Mouse (Mus musculus) liver, postnatal 0 days (tissue): ENCODE measurements around the gene Gda. TPM values are rescaled to one million over a fixed set of nuclear protein-coding genes. Genes with fewer than 3 reads are reported as not detected.
A peak's percentile ranks its signal among the peaks of the same experiment; 100 is the strongest.

Source experiments
- ATAC-seq: fragments of 200-750 bp; cut with Nextera tagmentation; 2 replicates; pipeline ENCODE4 v1.8.0; 2017; ENCODE audit warnings: mild to moderate bottlenecking, moderate library complexity
- DNase-seq: peaks from one replicate; pipeline ENCODE4 v3.0.0-alpha.2; 2016
- H3K27ac ChIP-seq: fragments of 300-500 bp; sonication (generic); 2 replicates; pipeline ENCODE4 v1.5.1; 2014; ENCODE audit warnings: antibody characterized with exemption, moderate library complexity, mild to moderate bottlenecking, low read depth
- H3K27me3 ChIP-seq: fragments of 300-500 bp; sonication (generic); 2 replicates; pipeline ENCODE4 v1.6.1; 2014; ENCODE audit warnings: low read length, control low read depth, mixed read lengths; ENCODE audit not compliant: insufficient read depth
- H3K36me3 ChIP-seq: fragments of 300-500 bp; sonication (generic); replicated peaks from 2 replicates; pipeline ENCODE4 v1.6.1; 2014; ENCODE audit warnings: mild to moderate bottlenecking, control low read depth, low read length, moderate library complexity, mixed read lengths; ENCODE audit not compliant: insufficient read depth
- H3K4me1 ChIP-seq: fragments of 300-500 bp; sonication (generic); 2 replicates; pipeline ENCODE4 v1.6.1; 2014; ENCODE audit warnings: antibody characterized with exemption, mild to moderate bottlenecking, control low read depth; ENCODE audit not compliant: insufficient read depth
- H3K4me2 ChIP-seq: fragments of 300-500 bp; sonication (generic); 2 replicates; pipeline ENCODE4 v1.6.1; 2014; ENCODE audit warnings: low read depth, mild to moderate bottlenecking, low read length, moderate library complexity, mixed read lengths
- H3K4me3 ChIP-seq: fragments of 300-500 bp; sonication (generic); 2 replicates; pipeline ENCODE4 v1.5.1; 2014; ENCODE audit warnings: low read depth, low read length
- H3K9ac ChIP-seq: fragments of 300-500 bp; sonication (generic); replicated peaks from 2 replicates; pipeline ENCODE4 v1.6.1; 2014; ENCODE audit warnings: mild to moderate bottlenecking, moderate library complexity
- H3K9me3 ChIP-seq: fragments of 300-500 bp; sonication (generic); 2 replicates; pipeline ENCODE4 v1.6.1; 2016; ENCODE audit warnings: mild to moderate bottlenecking, control low read depth, low read length, mixed read lengths
- CTCF ChIP-seq: sonication (generic); IDR thresholded peaks from 2 replicates; pipeline ENCODE4 v1.5.1; 2016; ENCODE audit warnings: antibody characterized with exemption, low read depth
- EP300 ChIP-seq: IDR thresholded peaks from 2 replicates; pipeline ENCODE4 v1.6.1; 2016; ENCODE audit warnings: antibody characterized with exemption, low read depth, mild to moderate bottlenecking
- WGBS: fragments of 180-500 bp; shearing (Covaris S2); extraction: QIAGEN DNeasy Blood & Tissue Kit; methylation state at CpG from one replicate; pipeline ENCODE4 v1.1.7; 2014; ENCODE audit not compliant: insufficient replicate concordance; 5-methylcytosine and 5-hydroxymethylcytosine counted together
- polyA plus RNA-seq: library from polyadenylated mRNA; unstranded; fragments of >200 nt; fragmentation: Nextera tagmentation; extraction: Ambion mirVana; gene quantifications from 2 replicates; pipeline ENCODE4 v1.2.1, GENCODE M21; 2015

The Gda gene
- polyA plus RNA-seq: 1.6 and 2.0 TPM in 2 replicates

DNA sequence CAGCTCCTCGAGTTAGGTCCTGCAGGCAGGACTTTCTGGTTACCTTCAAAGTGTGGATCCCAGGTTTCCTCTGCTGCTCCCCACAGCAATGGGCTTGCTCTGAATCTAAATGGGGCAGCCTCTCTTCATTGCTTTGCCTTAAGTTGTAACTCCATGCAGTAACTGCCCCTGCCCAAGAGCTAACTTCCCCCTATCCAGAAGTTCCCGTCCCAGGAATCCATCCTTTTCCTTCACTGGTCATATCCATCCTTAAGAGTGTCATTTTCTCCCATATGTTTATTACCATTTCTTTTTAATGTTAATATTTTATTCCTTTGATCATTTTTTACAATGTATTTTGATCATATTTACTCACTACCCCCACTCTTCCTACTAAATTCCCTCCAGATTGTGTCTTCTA lies at the start of gene Gda:
Gda (minus strand) TSS at position 101 of the 400 bp plus-strand sequence.
- peaks cover 15% of the 10 kb centered on the region for H3K27me3 ChIP-seq
- peak within 1 kb of the TSS; percentile 55 for H3K9ac ChIP-seq
- TF ChIP-seq CTCF: no peak
- TF ChIP-seq EP300: no peak
- H3K4me1 ChIP-seq: peaks cover 4% of the 10 kb centered on the region
- H3K36me3 ChIP-seq: no peaks in the 10 kb centered on the region
- DNase-seq (no peak), ATAC-seq (no peak)
- peak within 1 kb of the TSS; percentile 59 for H3K4me3 ChIP-seq
- 55% methylated on average over 2 of the region's 2 CpGs for WGBS
- peak within 1 kb of the TSS; percentile 73 for H3K4me2 ChIP-seq
- 0 out of 2 replicates have a peak within 1 kb of the TSS, but pooled peaks have one; percentile 8 for H3K27ac ChIP-seq
- H3K9me3 ChIP-seq: 0 out of 2 replicates have a peak, but pooled peaks cover 3% of the 10 kb centered on the region

DNA sequence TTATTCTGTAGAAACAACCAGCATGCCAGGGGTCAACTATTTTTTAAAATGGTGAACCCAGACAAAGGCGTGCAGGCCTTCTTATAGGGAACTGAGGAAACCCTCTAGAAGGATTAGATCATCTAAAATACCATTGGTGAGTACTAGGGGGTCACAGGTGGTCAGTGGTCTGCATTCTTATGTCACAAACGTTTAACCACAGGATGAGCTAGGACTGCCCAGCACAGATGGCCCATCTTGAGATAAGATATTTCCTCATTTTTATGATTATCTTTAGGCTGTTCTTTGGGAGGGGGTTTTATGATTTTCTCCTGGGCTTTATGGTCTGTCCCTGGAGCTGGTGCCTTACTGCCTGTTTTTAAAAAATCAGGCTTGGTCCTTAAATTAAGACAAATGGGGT lies 47.0 kb upstream of the Gda start:
- Histone ChIP-seq H3K36me3 (no peaks in the 10 kb centered on the region), H3K9ac (no peak overlapping the region), H3K4me1 (no peaks in the 10 kb centered on the region), H3K4me3 (no peak overlapping the region), H3K4me2 (no peak overlapping the region), H3K27me3 (no peaks in the 10 kb centered on the region), H3K27ac (no peak overlapping the region), H3K9me3 (no peaks in the 10 kb centered on the region)
- no peak for ATAC-seq
- TF ChIP-seq CTCF: no peak
- no peak for DNase-seq
- 50% methylated on average over 2 of the region's 2 CpGs for WGBS

DNA sequence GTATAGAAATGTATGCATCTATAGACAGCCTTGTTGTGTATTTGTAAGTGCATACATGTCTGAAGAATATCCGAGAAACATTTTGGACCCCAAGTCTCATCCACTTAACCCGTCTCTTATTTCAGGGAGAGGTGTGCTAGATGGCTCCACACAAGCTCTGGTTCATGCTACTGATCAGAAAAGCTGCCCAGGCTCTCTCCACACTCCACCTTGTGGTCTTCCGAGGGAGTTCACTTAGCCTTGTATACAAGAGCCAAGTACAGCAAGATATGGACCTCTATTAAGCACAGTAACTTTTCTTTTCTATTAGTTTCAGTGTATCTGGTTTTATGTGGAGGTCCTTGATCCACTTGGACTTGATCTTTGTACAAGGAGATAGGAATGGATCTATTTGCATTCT lies 36.9 kb upstream of the Gda start:
- ATAC-seq: no peak
- H3K4me2 ChIP-seq: no peak overlapping the region

DNA sequence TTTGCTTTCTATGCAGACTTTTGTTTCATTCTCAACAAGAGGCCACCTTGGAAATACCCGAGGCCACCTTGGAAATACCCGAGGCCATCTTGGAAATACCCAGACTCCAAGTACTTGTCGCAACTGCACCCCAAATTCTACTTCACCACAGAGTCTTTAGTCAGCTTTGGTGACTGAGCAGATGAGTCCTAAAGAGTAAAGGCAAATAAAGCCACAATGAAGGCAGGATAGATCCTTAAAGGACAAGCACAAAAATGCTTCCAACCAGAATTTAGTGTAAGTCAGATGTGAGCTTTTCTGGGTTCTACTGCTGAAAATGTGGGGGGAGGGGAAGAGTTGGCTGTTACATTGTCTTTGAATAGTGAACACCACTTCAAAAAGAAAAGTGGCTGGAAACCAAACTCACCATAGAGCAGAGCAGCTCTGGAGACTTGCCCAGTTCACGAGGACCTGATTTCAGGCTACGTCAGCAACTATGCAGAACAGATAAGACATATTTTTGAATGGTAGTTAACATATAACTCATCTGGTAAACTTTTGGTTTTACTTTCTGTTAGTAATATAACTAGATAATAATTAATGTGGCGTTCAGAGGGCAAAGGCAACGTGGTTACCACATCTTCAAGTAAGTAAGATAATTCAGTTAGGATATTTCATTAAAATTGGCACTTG lies 34.5 kb upstream of the Gda start:
- Histone ChIP-seq H3K4me1 (peaks cover 3% of the 10 kb centered on the region; the same call in 1 of the 2 replicates), H3K9me3 (no peaks in the 10 kb centered on the region), H3K36me3 (no peaks in the 10 kb centered on the region), H3K27ac (no peak overlapping the region), H3K9ac (no peak overlapping the region), H3K4me3 (no peak overlapping the region), H3K27me3 (no peaks in the 10 kb centered on the region), H3K4me2 (no peak overlapping the region)
- ATAC-seq (no peak), DNase-seq (no peak)
- WGBS: 61% methylated on average over 7 of the region's 7 CpGs
- no peak for TF ChIP-seq CTCF
- TF ChIP-seq EP300: no peak

More for the DNA sequence above, 36.9 kb upstream of the Gda start:
- 42% methylated on average over 3 of the region's 3 CpGs for WGBS
- H3K36me3 ChIP-seq: no peaks in the 10 kb centered on the region
- H3K4me1 ChIP-seq: no peaks in the 10 kb centered on the region
- no peak overlapping the region for H3K27ac ChIP-seq
- H3K27me3 ChIP-seq: no peaks in the 10 kb centered on the region
- no peaks in the 10 kb centered on the region for H3K9me3 ChIP-seq
- H3K4me3 ChIP-seq: no peak overlapping the region
- H3K9ac ChIP-seq: no peak overlapping the region
- TF ChIP-seq CTCF (peak; percentile 79), EP300 (no peak)
- peak; percentile 60 for DNase-seq

DNA sequence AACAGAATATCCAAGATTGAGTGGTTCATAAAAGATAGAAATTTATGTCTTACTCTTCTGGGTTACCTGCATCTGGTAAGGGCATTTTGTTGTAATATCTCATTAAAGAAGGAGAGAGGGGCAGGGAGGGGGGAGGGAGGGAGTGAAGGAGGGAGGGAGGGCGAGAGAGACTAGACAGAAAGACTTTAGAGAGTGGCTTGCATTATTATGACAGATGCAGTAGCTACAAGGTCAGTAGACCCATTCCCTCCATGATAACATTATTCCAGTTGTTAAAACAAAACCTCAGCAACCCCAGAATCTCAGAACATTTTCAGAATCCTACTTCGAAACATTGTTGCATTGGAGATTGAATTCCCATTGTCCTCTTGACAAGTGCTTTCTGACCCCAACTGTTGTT lies 33.9 kb upstream of the Gda start:
- 73% methylated on average over 2 of the region's 2 CpGs for WGBS
- Histone ChIP-seq H3K27ac (no peak overlapping the region), H3K27me3 (no peaks in the 10 kb centered on the region), H3K9ac (no peak overlapping the region), H3K4me2 (no peak overlapping the region), H3K4me1 (peaks cover 3% of the 10 kb centered on the region; the same call in 1 of the 2 replicates), H3K36me3 (no peaks in the 10 kb centered on the region), H3K9me3 (no peaks in the 10 kb centered on the region), H3K4me3 (no peak overlapping the region)
- ATAC-seq (no peak), DNase-seq (no peak)
- TF ChIP-seq CTCF (no peak), EP300 (no peak)

DNA sequence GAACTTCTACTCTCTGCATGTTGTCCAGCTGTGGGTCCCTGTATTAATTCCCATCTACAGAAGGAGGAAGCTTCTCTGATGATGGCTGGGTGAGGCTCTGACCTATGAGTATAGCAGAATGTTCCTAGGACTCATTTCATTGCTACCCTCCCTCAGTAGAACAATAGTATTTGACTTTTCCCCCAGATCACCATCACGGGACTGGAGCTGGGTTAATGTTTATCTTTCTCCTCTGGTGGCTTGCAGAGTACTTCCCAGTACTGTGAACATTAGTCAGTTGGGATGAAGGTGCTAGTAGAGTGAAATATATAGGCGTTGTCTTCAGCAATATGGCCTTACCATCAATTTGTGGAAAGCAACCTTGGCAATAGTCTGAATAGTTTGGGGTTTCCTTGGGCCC lies 31.5 kb upstream of the Gda start:
- H3K4me2 ChIP-seq: no peak overlapping the region
- WGBS: 54% methylated on average over 2 of the region's 2 CpGs
- no peaks in the 10 kb centered on the region for H3K27me3 ChIP-seq
- peaks cover 3% of the 10 kb centered on the region; the same call in 1 of the 2 replicates for H3K4me1 ChIP-seq
- no peaks in the 10 kb centered on the region for H3K36me3 ChIP-seq
- H3K9me3 ChIP-seq: no peaks in the 10 kb centered on the region
- DNase-seq (no peak), ATAC-seq (no peak)
- no peak overlapping the region for H3K4me3 ChIP-seq
- TF ChIP-seq EP300 (no peak), CTCF (no peak)
- no peak overlapping the region for H3K9ac ChIP-seq
- no peak overlapping the region for H3K27ac ChIP-seq
